Mouse (Mus musculus) CD4-positive naive resting alpha-beta T cell, adult 76 days (primary cell): ENCODE measurements around the gene Kalrn. TPM values are rescaled to one million over a fixed set of nuclear protein-coding genes. Genes with fewer than 3 reads are reported as not detected.

ENCODE experiments used
- total RNA-seq: library from RNA; stranded (reverse); gene quantifications from one replicate; pipeline ENCODE4 v1.2.4, GENCODE M21; 2023

Kalrn gene
- total RNA-seq = 0.32 TPM

DNA sequence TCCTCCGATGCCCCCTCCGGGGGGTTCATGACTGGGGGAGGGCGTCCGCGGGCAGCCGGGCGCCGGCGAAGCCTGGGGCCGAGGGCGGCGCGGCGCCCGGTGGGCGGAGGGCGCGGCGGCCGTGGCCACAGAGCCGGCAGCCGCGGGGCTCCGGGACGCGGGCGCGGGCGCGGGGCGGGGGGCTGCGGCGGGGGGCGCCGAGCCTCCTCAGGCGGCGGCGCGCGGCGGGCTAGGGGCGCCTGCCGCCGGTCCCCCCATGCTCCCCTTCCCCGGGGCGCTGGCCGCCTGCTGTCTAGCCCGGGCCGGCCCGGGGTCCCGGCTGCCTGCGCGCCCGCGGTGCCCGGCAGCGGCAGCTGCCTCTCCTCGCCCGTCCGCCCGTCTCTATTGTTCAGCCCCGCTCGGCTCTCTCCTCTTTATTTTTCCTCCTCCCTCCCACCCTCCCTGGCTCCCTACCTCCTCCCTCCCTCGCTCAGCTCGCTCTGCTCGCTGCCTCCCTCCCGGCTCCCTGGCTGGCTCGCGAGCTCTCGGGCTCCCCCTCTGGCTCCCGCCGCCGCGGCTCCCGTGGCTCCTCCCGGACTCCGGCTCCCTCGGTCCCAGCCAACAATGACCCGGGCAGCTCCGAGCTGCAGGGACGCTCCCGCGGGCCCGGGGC is at the start of gene Kalrn:
Gene Kalrn, minus strand, starts transcription at position 382 of the 652 bp plus-strand sequence.

DNA sequence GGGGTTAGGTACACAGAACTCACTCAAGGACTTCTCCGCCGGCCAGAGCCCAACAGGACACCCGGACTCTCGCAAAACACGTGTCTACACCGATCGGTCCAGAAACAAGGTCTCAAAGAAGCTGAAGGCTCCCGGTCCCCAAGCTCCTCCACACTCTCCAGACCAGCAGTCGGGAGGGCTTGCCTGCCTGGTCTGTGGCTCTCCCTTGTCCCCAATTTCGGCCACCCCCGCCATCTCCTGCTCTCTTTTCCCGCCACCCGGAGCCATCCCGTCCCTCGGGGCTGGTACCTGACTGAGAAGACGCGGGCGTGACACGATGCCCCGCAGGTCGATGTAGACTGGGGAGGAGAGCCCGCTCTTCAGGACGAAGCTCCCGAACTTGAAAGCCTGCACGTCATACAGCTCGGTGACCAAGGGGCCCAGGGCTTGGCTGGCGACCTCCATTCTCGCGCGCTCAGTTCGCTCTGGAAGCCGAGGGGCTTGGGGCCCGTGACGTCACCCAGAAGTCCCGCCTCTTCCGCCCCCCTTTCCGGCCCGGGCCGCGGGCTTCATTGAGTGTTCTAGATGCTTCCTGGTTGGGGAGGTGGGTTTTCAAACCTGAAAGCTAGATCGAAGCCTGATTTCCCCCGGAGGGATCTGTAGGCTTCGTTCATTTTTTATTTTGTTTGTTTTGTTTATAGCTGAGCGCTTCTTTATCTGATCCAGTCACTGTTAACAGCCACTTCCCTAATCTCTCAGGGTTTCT is 606.6 kb downstream of the Kalrn start, which contains the start of gene Umps:
Gene Umps, minus strand, starts transcription at position 501 of the 745 bp plus-strand sequence.

Other genes starting within 250 kb of the Kalrn start
- gene Ropn1, start 76.4 kb upstream of the Kalrn start, total RNA-seq = not detected
- gene Ccdc14, start 117.1 kb upstream of the Kalrn start, total RNA-seq = 2.7 TPM
- gene Mylk, start 171.7 kb upstream of the Kalrn start, total RNA-seq = 0.26 TPM